Mouse (Mus musculus) cerebellum, postnatal 25 days (tissue): ENCODE results near the gene Gipc2.
"Not testable (repeated sequence)": the region's sequence is repeated elsewhere in the genome, so short reads cannot be mapped to it uniquely, and the experiment has no call there.

Experiments
- DNase-seq, 2 experiments: peaks; one replicate each; pipeline ENCODE4 v3.0.0; 2021; ENCODE audit warnings: mixed read lengths in 2 of 2

Gipc2 gene

GRCm38 (mm10) chr3:152152483-152152804, 13.6 kb downstream of the Gipc2 start:
- no peak for DNase-seq

- DNase-seq, result no peak
Measured at GRCm38 (mm10) chr3:152151725-152152482, 14.1 kb downstream of the Gipc2 start.

- no peak for DNase-seq
Measured at GRCm38 (mm10) chr3:152149863-152150262, 16.2 kb downstream of the Gipc2 start.

DNA sequence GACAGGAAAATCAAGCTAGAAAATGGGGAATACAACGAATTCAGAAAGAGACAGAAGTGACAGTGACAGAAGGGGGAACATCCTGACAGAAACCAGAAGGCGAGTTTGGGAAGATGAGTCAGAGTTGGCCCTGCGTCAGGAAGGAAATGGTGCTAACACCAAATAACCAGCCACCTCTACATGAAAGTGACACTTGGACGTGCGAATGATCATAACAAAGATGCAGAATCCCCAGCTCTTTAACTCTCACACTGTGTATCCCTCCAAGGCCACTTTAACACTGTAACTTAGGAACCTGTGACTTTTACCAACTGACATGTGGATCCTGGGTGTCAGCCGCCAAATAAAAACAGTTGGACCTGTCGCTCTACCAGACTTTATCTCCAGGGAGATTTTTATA, 16.6 kb downstream of the Gipc2 start:
- no peak for DNase-seq

DNA sequence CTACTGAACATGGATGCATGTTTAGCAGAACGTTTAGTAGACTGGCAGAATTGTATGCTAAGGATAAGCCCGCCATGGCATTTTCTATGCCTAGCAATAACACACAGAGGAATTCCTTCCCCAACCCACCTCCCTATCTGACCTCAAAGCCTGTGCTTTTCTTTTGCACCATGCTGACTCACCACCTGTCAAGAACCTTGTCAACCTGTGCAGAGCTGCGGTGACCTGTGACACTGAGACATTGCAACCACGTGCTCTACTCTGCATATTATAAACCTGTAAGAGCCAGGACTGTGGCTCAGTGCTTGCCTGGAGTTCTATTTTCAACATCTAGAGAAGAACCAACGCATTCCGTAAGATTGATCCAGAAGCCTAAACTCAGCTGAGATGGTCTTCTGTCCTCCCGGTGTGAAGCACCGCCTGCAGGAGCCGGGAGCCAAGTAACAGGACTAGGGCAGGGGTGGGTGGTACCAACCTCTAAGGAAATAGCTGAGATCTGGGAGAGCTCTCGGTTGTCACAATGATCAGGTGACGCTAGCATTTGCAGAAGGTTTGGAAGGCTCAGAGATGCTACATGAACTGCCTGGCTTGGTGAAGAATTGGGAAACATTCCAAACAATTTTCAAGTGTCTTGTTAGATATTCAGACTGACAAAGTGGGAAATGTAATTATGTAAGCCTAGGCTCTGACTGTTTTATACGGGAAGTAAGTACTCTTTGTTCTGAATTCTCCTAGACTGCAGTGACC, 18.8 kb downstream of the Gipc2 start:
- peak; percentile 35 to 48 for DNase-seq

DNA sequence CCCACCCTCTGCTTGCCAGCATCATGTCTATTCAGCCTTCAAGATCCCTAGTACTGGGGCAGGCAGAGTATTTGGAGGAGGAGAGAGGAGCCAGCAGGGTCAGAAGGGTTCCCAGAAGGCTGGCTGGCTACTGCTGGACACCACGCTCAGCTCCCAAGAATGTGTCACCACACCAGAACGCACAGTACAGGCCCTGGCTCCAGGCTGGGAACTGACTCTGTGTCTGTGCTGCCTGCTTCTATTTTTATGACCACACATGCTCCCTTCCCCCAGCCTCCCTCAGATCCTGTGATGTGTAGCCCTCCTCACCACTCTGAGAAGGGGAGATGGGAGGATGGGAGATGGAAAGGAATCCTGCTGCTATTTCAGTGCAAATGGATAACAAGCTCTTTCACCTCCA, 20.8 kb downstream of the Gipc2 start:
- peak; percentile 47 to 53 for DNase-seq

GRCm38 (mm10) chr3:152142989-152143695, 22.9 kb downstream of the Gipc2 start:
- no peak for DNase-seq

DNA sequence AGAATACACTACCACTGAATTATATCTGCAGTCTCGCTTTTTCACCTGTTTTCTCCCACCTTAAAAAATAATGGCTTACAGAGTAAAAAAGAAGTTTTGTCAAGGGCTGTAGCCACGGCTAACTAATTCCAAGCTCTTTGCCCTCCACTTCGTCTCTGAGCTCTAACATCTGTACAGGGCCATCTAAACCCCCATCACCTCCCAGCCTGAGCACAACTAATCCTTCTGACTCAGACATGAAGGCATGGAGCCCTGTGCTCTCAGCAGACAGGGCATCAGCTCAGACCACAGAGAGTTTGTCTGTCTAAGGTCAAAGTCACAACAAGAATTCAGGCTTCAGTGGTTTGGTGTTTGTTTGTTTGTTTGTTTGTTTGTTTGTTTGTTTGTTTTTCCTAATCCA, 23.9 kb downstream of the Gipc2 start:
- no peak for DNase-seq

DNA sequence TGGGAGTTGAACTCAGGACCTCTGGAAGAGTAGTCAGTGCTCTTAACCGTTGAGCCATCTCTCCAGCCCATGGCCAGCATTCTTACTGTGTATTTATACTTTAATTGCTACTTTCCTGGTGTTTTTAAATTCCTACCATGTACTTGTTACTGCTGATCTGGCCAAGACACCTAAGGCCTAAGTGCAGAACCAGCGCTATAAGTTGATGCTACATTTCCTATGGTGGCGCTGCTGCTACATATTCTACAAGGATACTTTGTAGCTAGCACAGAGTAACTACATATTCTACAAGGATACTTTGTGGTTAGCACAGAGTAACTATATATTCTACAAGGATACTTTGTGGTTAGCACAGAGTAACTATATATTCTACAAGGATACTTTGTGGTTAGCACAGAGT, 26.7 kb downstream of the Gipc2 start:
- not testable (repeated sequence) for DNase-seq

- not testable (repeated sequence) for DNase-seq
Measured at GRCm38 (mm10) chr3:152136106-152136505, 29.9 kb downstream of the Gipc2 start.

DNA sequence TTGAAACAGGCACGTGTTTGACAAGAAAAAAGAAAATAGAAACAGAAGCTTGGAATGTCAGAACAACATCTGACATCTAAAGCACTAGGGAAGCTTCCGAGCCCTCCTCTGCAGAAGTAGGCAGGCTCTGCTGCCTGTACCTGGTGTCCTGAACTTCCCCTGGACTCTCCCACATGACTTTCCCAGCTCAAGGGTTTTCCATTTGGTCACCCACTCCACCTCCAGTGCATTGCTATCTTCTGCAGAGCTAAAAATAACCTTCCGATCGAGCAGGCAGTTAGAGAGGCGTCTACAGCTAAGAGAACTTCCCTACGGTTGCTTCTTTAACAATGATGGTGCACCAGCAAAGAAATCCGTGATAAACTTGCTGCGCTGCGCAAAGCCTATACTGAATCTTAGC, 32.4 kb downstream of the Gipc2 start:
- DNase-seq, result no peak

- no peak for DNase-seq
Measured at GRCm38 (mm10) chr3:152130963-152131362, 35.1 kb downstream of the Gipc2 start.

- not testable (repeated sequence) for DNase-seq
Measured at GRCm38 (mm10) chr3:152129426-152129825, 36.6 kb downstream of the Gipc2 start.

GRCm38 (mm10) chr3:152128631-152129030, 37.4 kb downstream of the Gipc2 start:
- DNase-seq, result no peak

GRCm38 (mm10) chr3:152127144-152127543, 38.9 kb downstream of the Gipc2 start:
- no peak for DNase-seq

- DNase-seq, result no peak
Measured at GRCm38 (mm10) chr3:152122720-152123119, 43.3 kb downstream of the Gipc2 start.

- peak in 1 of 2 experiments; percentile 32 for DNase-seq
Measured at GRCm38 (mm10) chr3:152122101-152122500, 43.9 kb downstream of the Gipc2 start.

- no peak for DNase-seq
Measured at GRCm38 (mm10) chr3:152121169-152122009, 44.6 kb downstream of the Gipc2 start.

GRCm38 (mm10) chr3:152119987-152120386, 46.0 kb downstream of the Gipc2 start:
- no peak for DNase-seq

GRCm38 (mm10) chr3:152117941-152118340, 48.1 kb downstream of the Gipc2 start:
- no peak for DNase-seq

DNA sequence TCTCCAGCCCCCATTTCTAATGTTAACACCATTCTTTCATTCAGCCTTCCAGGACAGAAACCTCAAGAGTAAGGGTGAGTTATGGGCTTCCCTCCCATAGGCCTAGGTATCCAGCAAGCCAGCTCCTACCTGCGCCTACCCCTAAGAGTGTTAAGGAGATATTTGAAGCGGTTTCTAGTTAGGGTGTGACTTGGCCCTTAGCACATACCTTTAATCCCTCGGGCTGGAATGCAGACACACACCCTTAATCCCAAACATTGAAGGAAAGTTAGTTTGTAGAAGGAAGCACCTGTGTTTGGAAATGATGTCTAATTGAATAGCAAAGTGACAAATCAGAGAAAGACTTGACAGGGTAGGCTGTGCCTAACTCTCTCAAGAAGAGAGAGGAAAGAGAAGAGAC, 49.9 kb downstream of the Gipc2 start:
- DNase-seq, result no peak

DNA sequence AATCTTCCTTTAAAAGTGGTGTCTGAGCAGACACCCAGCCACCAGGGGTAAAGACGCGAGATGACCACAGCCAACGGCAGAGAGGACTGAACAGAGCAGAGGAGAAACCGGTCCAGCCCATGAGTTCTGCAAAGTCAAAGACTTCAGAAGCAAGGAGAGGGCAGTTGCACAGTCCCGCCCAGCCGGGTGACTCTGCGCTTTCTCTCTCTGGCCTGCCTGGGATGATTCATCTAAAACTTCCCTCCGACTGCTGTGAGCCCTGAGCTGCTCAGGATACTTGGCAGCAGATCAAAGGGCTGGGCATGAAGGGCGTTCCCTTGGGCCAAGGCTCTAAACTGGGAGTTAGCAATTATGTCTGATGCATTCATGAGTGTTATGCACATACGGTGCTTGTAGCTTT, 51.2 kb downstream of the Gipc2 start:
- DNase-seq, result peak; percentile 15 to 37

DNA sequence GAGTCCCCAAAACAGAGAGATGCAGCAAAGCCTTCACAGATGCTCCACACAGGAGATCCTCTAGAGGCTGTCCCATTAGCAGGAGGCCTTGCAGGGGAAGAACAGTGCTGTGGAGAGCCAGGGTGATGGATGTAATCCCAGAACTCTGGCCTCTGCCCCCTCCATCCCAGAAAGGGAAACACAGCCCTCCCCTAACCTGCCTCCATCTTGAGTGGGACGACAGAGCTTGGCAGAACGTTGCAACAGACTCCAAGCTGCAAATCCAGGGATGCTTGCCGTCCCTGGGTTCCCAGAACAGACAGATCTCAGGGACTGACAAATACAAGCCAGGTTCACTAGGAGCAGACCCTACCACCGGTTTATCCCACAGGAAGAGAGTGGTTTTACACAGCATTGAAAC, 51.8 kb downstream of the Gipc2 start:
- DNase-seq, result no peak
